Mouse (Mus musculus) retina, embryonic 14.5 days (tissue): ENCODE measurements around the gene Map10.

ENCODE experiments used
- DNase-seq: peaks from one replicate; pipeline ENCODE4 v3.0.0-alpha.2; 2015; ENCODE audit warnings: low spot score

Gene Map10

DNA sequence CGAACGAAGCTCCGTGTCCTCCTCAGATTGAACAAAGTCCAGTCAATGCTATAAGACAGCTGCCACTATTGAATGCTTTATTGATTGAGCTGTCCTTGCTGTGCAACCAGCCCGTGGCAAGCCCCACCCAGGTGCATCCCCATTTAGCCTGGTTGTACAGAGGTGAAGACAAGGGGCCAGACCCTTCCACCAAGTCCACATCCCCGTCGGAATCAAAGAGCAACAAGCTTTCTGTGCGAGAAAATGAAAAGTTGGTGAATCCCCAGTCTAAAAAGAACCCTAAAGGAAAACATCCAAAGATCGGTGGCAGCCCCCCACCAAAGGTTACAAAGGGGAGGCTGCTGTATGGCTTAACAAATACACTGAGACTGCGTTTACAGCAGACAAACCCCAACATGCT is 1.3 kb downstream of the Map10 start:
- no peak for DNase-seq

DNA sequence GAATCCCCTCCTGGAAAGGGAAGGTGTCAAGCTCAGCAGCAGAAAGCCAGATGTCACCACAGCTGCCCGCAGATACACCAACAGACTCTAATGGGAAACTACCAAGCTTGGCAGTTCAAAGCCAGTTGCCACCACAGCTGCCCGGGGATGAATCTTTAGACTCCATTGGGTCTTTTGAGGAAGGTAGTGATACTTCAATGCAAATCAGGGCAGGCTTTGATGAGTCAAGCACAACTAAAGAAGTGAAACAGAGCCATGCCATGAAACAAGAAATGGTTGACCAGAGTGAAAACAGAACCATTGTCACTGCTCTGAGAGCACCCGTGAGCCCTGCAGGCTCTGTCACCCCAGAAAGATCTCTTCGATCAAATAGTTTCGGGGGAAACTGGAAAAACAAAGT is 1.8 kb downstream of the Map10 start:
- DNase-seq = no peak

DNA sequence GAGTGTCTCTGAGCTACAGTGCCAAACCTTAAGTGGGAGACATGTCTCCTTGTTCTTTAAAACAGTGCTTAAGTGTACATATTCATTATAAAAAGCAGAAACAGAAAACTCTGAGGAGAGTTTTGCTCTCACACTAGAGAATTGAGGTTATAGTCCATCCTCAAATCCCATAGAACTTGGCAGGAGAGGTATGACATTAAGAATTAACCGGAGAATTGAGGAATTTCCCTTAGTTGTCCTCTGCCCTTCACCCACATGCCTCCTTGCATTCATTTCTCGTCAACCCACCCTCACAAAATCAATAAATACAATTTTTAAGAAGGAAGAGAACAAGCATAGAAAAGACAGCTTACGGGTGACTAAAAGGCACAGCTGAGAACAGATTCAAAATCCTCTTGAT is 6.2 kb downstream of the Map10 start:
- DNase-seq = no peak

- DNase-seq = no peak
These were observed 7.9 kb downstream of the Map10 start for GRCm38 (mm10) chr8:125677484-125677883.

DNA sequence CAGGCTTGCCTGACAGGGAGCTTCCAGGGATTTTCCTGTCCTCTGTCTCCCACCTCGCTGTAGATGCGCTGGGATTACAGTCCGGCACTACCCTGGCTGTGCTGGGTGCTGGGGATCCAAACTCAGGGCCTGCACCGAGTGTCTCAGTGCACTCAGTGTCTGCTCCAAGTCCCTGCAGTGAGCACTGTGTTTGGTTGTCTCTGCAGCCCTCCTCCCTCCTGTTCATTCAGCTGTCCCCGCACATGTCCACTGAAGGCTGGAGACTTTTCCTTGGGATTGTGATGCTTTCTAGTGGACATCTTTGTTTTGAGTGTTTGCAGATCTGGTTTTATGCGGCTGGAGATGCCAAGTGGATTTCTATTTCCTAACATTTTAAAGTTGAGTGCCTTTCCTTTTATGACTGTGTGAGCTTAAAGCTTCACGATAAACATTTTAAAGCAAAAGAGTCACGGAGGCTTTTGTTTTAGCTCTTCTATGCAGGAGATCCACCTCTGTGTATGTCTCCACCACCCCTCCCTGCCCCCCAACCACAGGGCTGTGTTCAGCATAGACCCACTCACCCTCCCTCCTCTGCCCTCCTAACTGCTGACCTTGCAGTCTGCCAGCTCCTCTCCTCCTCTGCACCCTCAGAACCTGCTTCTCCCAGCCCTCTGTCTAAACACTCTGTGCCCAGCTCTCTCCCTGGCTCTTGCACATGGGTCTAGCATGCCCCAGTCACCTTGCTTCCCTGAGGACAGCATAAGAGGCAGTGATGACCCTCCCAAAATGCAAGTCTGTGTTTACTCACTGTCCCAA is 9.4 kb downstream of the Map10 start:
- DNase-seq = no peak

DNA sequence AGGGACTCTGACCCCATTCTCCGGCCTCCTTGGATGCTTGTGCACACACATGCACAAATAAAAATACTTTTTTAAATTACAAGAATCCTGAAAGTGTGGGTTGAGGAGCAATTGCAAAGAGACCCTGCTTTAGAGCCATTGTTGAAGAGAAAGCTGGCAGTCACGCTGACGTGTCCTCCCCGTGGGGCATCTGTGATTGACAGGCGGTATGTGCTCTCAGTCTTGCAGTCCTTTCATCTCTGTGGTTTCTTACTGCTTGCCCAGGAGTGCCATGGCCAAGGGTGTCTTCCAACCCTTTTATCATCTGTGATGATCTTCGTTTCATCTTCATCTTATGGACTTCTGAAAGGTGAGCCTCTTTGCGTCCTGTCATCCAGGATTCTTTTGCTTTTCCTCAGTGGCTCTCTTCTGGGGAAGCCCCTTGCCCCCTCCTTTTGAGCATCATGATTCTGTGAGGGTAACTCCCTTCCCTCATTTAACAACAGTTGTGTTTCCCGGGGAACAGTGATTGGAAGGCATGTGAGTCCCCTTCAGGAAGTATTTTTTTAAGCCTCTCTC is 11.3 kb downstream of the Map10 start:
- DNase-seq = no peak

DNA sequence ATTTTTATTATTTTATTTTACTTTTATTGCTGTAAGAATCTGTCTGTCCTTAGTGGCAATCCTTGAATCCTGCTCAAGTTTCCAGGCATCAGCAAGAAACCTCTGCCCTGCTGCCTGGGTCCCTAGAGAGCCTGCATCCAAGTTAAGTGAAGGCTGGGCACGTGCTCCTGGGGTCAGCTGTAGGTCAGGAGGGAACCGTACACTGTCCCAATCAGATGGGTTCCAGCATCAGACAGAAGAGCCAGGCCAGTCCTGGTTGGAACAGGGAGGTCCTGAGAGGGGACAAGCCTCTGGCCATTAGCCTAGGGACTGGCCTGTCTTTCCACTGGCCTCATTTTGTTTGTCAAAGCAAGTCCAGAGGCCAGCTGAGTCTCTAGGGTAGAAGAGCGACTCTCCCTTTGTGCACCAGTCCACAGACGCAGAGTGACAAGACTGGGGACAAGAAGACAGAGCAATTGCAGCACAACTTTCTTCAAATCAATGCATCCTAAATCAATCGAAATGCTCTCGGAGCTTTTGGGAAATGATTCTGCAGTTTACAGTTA is 15.7 kb downstream of the Map10 start:
- no peak for DNase-seq

DNA sequence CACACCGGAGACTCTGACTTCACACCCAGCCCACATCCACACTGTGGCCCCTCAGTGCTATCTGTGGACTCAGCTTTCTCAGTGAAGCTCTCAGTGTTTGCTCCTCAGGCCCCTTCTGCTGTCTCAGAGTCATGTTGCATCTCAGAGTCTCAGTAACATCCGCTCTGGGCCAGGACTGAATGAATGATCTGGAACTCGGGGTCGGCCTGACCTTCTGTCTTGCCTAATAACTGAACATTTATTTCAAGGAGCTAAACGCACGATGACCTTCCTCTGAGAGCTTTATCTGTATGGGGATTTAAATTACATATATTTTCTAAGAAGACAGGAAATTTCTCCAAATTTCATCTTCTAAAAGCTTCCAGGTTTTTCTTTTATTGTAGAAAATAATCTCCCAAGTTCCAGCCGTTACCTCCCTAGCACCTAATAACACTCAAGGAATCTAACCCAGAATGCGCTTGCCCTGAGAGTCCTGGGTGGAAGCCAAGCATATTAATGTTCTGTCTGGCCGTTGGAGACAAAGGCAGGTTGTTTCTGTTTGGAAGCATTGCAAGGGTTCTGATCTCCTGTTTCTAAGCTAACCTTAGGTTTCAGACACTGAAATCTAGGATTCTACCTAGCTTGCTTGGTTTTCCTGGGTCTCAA is 16.7 kb downstream of the Map10 start:
- DNase-seq = no peak

DNA sequence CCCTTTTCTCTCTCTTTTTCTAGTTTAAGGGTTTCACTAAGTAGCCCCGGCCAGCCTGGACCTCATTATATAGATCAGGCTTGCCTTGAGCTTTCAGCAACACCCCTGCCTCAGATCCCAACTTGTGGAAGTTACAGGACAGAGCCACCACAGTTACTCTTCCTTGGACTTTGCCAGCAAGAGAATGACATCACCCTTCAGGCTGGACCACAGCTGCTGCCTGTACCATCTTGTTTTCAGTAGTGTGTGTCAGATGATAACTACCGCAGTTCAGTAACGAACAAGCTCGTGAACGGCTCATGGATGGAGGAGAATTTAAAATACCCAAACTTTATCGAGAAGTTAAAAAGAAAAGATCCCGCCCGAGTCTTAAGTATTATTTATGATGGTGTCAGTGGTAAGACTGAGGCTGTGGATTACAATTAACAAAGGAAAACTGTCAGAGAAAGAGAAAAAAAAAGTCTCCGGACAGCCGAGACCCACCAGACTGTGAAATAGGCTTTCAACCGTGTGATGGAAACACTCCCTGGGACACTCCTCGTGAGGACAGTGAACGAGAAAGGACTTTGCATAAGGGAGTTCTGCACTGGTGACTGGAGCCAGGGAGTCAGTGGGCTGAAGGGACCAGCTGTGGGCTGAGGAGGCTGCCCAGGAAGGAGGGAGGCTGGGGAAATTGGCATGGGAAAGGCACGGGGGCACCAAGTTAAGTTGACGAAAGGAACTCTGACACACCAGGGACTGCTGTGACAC is 20.7 kb downstream of the Map10 start:
- peak; percentile 18 for DNase-seq

DNA sequence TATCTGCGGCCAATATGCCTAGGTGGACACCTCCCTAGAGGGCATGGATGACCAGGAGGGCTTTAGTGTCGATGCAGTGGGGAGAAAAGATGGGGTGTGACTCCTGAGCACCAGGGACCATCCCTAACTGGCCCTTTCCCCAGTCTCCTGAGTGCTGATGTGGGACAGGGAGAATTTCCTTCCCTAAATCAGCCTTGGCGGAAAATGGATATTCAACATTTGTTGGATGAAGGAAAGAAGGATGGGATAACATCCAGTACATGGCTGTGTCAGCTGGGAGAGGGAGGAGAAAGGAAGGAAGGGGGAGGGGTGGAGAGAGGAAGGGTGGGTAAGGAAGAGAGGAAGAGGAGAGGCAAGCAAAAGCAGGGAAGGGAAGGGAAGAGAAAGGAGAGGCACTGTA is 21.3 kb downstream of the Map10 start:
- no peak for DNase-seq

DNA sequence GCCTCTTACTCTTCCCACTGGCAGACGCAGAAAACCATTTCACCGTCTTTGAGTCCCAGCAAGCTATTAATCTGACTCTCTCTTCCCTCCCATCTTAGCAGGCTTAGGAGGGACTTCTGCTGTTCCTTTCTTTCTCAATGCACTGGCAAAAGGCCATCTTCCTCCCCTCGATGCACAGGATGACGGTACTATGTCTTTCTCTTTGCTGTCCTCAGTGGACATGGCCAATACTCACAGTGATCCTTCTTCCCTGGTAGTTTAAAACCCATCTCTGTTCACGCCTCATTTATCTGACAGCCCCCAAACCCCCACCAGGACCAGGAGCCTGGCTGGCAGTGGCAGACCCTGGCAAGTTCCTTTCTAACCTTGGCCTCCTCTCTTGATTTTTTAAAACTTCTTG is 22.8 kb downstream of the Map10 start:
- no peak for DNase-seq

- no peak for DNase-seq
These were observed 23.6 kb downstream of the Map10 start for GRCm38 (mm10) chr8:125693197-125693596.

- no peak for DNase-seq
These were observed 26.3 kb downstream of the Map10 start for GRCm38 (mm10) chr8:125695951-125696350.

GRCm38 (mm10) chr8:125699391-125700025 is 29.9 kb downstream of the Map10 start:
- DNase-seq = no peak

DNA sequence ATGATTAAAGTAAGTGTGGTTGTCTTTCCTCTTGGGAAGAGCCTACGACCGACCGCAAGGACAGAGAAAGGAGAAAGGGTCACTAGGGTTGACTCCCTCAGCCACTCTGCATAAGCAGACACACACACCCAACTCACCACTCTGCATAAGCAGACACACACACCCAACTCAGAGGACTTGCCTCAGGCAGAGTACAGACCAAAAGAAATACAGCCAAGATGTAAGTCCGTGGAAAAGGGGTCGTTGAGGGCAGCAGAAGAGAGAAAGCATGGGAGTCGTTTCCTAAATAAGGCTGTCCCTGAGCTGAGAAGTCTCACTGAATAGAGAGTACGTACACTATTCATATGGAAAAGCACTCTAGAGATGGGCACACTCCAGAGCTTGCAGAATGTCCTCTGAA is 30.8 kb downstream of the Map10 start:
- DNase-seq = no peak

DNA sequence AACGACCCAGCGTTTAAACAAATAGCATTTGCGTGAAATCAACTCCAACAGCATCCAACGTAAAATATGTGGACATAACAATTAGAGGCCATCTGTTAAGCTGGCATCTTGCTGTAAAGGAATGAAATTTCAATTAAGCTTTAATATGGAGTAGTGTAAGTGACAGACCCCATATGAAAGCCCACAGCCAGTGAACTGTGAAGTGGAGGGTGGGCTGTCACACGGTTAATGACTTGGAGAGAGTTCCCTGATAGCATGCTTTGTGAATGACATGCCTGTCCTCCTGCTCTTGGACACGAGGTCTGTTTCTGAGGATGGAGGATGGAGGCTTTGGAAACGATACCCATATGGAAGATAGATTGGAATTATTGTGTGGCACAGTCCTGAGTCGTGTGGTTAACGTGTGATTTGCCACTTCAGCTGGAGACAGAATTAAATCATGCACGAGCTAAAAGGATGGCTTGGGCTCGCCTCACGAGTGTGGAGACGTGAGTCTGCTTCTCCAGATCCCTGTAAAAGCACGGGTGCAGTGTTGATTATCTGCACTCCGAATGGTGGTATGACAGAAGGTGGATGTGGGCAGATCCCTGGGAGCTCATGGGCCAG is 33.4 kb downstream of the Map10 start:
- peak; percentile 21 for DNase-seq

DNA sequence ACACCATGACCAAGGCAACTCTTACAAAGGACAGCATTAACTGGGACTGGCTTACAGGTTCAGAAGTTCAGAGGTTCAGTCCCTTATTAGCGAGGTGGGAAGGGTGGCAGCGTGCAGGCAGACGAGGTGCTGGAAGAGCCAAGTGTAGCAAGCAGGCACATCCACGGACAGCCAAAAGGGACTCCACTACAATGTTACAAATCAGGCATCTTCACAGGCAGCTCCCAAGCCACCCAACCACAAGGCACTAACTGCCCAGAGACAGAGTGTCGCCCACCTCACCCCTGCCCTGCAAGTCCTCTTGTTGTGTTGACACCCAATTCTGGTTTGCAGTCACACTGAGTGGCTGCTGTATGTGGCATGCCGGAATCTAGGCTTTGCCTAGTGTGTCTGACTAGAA is 34.8 kb downstream of the Map10 start:
- no peak for DNase-seq

GRCm38 (mm10) chr8:125705816-125706215 is 36.2 kb downstream of the Map10 start:
- DNase-seq = no peak

DNA sequence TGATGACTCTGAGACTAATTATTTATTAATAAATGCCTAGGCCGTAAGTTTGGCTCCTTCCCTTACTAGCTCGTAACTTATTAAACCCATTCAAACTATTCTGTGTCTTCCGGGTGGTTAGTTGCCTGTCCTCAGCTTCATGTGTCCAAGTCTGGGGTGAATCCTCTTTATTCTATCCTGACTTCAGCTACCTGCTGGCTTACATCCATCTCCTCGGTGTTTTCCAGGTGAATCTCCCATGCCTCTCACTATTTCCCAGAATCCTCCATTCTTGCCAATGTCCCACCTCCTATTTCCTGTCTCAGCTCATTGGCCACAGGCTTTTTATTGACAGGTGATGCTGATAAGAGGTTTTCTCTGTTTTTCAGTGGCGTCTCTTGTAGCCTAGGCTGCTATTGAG is 39.6 kb downstream of the Map10 start:
- DNase-seq = no peak

DNA sequence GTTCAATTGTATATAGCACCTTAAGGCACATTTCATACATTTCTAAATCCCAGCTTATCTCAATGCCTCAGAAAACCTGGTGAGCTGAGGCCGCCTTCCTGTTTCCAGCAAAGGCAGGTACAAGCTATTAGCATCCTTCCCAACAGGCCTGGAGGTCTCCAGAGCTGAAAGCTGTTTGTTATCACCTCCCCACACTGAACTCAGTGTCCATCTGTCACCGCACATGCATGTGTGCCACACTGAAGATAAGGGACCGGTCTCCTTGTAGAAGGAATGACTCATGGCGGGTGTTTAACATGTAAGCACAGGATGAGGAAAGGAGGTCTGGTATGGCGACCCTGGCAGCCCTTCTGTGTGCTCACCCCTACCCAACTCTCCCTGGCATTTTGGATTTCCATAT is 41.9 kb downstream of the Map10 start:
- DNase-seq = no peak

- no peak for DNase-seq
These were observed 46.6 kb downstream of the Map10 start for GRCm38 (mm10) chr8:125716211-125716610.

DNA sequence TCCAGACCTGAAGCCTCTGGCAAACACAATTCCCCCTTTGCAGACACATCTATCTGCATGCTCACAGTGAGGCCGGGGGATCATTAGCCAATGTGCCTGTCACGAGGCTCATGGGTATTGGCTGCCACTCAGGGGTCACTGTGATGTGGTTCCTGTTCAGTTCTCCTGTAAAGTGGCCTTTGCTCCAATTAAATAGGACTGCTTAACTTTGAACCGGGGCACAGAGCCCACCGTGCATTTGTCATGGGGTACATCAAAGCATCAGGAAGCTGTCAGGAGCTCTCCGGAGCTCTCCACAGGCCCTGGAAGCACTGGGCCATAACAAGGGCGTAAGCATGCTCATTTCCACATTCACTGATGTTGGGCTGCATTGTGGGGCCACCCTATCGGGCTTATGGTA is 47.0 kb downstream of the Map10 start:
- DNase-seq = no peak
